Mouse (Mus musculus) right cerebral cortex, postnatal 4 days (tissue): Measurements from ENCODE around the gene Prph2.

Experiments used
- DNase-seq: peaks from one replicate; pipeline ENCODE4 v3.0.0-alpha.2; 2022

Prph2 gene

GRCm38 (mm10) chr17:46890843-46891594 is 19.2 kb upstream of the Prph2 start:
- DNase-seq = peak; percentile 45

GRCm38 (mm10) chr17:46895426-46895825 is 14.8 kb upstream of the Prph2 start:
- no peak for DNase-seq

GRCm38 (mm10) chr17:46897221-46897950 is 12.9 kb upstream of the Prph2 start:
- DNase-seq = no peak

GRCm38 (mm10) chr17:46900941-46901340 is 9.3 kb upstream of the Prph2 start:
- DNase-seq = no peak

GRCm38 (mm10) chr17:46903876-46904490 is 6.3 kb upstream of the Prph2 start:
- peak; percentile 62 for DNase-seq

- DNase-seq = no peak
These were observed 2.1 kb downstream of the Prph2 start for GRCm38 (mm10) chr17:46912331-46912730.

- DNase-seq = no peak
These were observed 4.9 kb downstream of the Prph2 start for GRCm38 (mm10) chr17:46915129-46915528.

GRCm38 (mm10) chr17:46918951-46919350 is 8.7 kb downstream of the Prph2 start:
- DNase-seq = no peak

GRCm38 (mm10) chr17:46920855-46921254 is 10.6 kb downstream of the Prph2 start:
- no peak for DNase-seq

- no peak for DNase-seq
These were observed 15.9 kb downstream of the Prph2 start for GRCm38 (mm10) chr17:46926192-46926591.

- no peak for DNase-seq
These were observed 16.7 kb downstream of the Prph2 start for GRCm38 (mm10) chr17:46926941-46927340.

- DNase-seq = no peak
These were observed 17.5 kb downstream of the Prph2 start for GRCm38 (mm10) chr17:46927781-46928180.

GRCm38 (mm10) chr17:46929277-46929676 is 19.0 kb downstream of the Prph2 start:
- no peak for DNase-seq

GRCm38 (mm10) chr17:46929897-46930296 is 19.6 kb downstream of the Prph2 start:
- no peak for DNase-seq

- no peak for DNase-seq
These were observed 22.7 kb downstream of the Prph2 start for GRCm38 (mm10) chr17:46932961-46933360.

GRCm38 (mm10) chr17:46933557-46934348 is 23.5 kb downstream of the Prph2 start:
- peak; percentile 77 for DNase-seq

- no peak for DNase-seq
These were observed 30.2 kb downstream of the Prph2 start for GRCm38 (mm10) chr17:46940461-46940860.

- no peak for DNase-seq
These were observed 32.2 kb downstream of the Prph2 start for GRCm38 (mm10) chr17:46942421-46942820.

GRCm38 (mm10) chr17:46946276-46946675 is 36.0 kb downstream of the Prph2 start:
- no peak for DNase-seq

- DNase-seq = no peak
These were observed 47.8 kb downstream of the Prph2 start for GRCm38 (mm10) chr17:46958045-46958444.

GRCm38 (mm10) chr17:46960216-46960615 is 50.0 kb downstream of the Prph2 start:
- no peak for DNase-seq

- DNase-seq = no peak
These were observed 51.9 kb downstream of the Prph2 start for GRCm38 (mm10) chr17:46962153-46962552.

- no peak for DNase-seq
These were observed 52.9 kb downstream of the Prph2 start for GRCm38 (mm10) chr17:46963186-46963585.
